Mouse (Mus musculus) stomach, embryonic 16.5 days (tissue): ENCODE results near the gene Khnyn. TPM values are rescaled to one million over a fixed set of nuclear protein-coding genes. Genes with fewer than 3 reads are reported as not detected.
A peak's percentile ranks its signal among the peaks of the same experiment; 100 is the strongest.

Source experiments
- ATAC-seq: fragments of 200-750 bp; cut with Nextera tagmentation; 2 replicates; pipeline ENCODE4 v1.8.0; 2017; ENCODE audit warnings: moderate number of reproducible peaks, moderate TSS enrichment; ENCODE audit not compliant: insufficient read depth, low FRiP score
- H3K27ac ChIP-seq: fragments of 300-500 bp; sonication (generic); 2 replicates; pipeline ENCODE4 v1.5.1; 2014; ENCODE audit warnings: low read length
- H3K27me3 ChIP-seq: fragments of 300-500 bp; sonication (generic); 2 replicates; pipeline ENCODE4 v1.6.1; 2014; ENCODE audit warnings: low read length, control low read depth, mixed read lengths; ENCODE audit not compliant: control insufficient read depth, insufficient read depth
- H3K36me3 ChIP-seq: fragments of 300-500 bp; sonication (generic); 2 replicates; pipeline ENCODE4 v1.6.1; 2014; ENCODE audit warnings: low read length; ENCODE audit not compliant: control insufficient read depth, insufficient read depth
- H3K4me1 ChIP-seq: fragments of 300-500 bp; sonication (generic); 2 replicates; pipeline ENCODE4 v1.6.1; 2014; ENCODE audit warnings: low read length, control low read depth, mixed read lengths; ENCODE audit not compliant: control insufficient read depth, insufficient read depth
- H3K4me2 ChIP-seq: fragments of 300-500 bp; sonication (generic); 2 replicates; pipeline ENCODE4 v1.6.1; 2014; ENCODE audit warnings: low read depth, low read length, mixed read lengths
- H3K4me3 ChIP-seq: fragments of 300-500 bp; sonication (generic); replicated peaks from 2 replicates; pipeline ENCODE4 v1.5.1; 2014; ENCODE audit warnings: mild to moderate bottlenecking, low read length
- H3K9ac ChIP-seq: fragments of 300-500 bp; sonication (generic); 2 replicates; pipeline ENCODE4 v1.6.1; 2014; ENCODE audit warnings: low read length
- H3K9me3 ChIP-seq: fragments of 300-500 bp; sonication (generic); replicated peaks from 2 replicates; pipeline ENCODE4 v1.6.1; 2016; ENCODE audit warnings: low read length, control low read depth; ENCODE audit not compliant: control insufficient read depth
- WGBS: fragments of 180-500 bp; shearing (Covaris S2); extraction: QIAGEN DNeasy Blood & Tissue Kit; methylation state at CpG from one replicate; pipeline ENCODE4 v1.1.7; 2014; 5-methylcytosine and 5-hydroxymethylcytosine counted together
- polyA plus RNA-seq: library from polyadenylated mRNA; unstranded; fragments of >200 nt; fragmentation: Nextera tagmentation; extraction: Ambion mirVana; gene quantifications from 2 replicates; pipeline ENCODE4 v1.2.1, GENCODE M21; 2015

Khnyn gene
- 18.5 and 21.7 TPM in 2 replicates for polyA plus RNA-seq

DNA sequence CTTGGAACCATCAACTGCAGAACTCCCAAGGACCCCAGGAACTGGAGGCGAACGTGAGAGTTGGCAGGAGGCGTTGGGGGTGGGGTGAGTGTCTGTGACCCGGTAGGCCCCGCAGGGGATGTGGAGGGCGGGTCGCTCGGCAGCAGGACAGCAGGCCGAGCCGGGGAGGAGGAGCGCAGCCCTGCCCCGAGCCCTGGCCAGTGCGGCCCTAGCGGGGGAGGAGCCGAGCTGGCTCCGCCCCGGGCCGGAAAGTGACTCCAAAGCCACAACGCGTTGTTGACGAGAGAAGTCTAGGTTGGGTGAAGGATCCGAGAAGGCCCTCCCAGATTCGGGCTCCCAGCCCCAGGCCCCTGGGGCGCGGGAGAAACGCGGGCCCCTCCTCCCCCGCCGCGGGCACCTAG is at the start of gene Khnyn:
Gene Khnyn, plus strand, starts transcription at position 235 of the 401 bp plus-strand sequence.
- ATAC-seq: peak; percentile 94
- Histone ChIP-seq H3K4me3 (peak within 1 kb of the TSS; percentile 75), H3K9me3 (no peaks in the 10 kb centered on the region), H3K36me3 (peaks cover 14% of the 10 kb centered on the region), H3K27me3 (no peaks in the 10 kb centered on the region), H3K27ac (peak within 1 kb of the TSS; percentile 97), H3K4me2 (peak within 1 kb of the TSS; percentile 84), H3K9ac (peak within 1 kb of the TSS; percentile 92), H3K4me1 (peaks cover 22% of the 10 kb centered on the region)
- under 1% methylated on average over 30 of the region's 30 CpGs for WGBS

DNA sequence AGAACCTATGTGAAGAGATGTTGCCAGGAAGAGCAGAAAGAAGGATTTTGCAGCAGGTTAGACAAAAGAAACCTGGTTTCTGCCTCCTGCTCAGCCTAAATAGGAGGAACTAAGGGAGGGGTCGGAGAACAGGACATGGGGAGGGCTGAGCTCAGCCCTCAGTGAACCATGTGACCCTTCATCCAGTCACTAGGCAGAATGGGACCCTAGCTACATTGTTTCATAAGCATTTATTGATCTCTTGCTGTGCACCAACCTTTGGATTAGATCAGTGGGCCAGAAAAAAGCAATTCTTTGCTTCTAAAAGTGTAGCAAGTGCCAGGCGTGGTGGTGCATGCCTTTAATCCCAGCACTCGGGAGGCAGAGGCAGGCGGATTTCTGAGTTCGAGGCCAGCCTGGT is 46.4 kb upstream of the Khnyn start:
- Histone ChIP-seq H3K4me3 (no peak overlapping the region), H3K4me1 (0 out of 2 replicates have a peak, but pooled peaks cover 7% of the 10 kb centered on the region), H3K27me3 (no peaks in the 10 kb centered on the region), H3K9me3 (no peaks in the 10 kb centered on the region), H3K27ac (no peak overlapping the region), H3K9ac (no peak overlapping the region), H3K4me2 (no peak overlapping the region), H3K36me3 (no peaks in the 10 kb centered on the region)
- no peak for ATAC-seq
- WGBS: 85% methylated on average over 5 of the region's 5 CpGs

DNA sequence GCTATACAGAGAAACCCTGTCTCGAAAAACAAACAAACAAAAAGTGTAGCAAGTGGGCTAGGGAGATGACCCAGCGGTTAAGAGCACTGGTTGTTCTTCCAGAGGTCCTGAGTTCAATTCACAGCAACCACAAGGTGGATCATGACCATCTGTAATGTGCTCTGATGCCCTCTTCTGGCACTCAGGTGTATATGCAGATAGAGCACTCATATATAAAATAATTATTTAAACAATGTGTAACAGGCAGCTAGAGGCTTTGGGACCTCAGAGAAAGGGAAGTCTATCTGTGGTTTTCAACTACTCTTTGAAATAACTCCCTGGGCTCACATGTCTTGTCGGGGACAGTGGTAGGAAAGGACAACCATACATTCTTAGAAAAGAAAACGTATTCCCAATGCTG is 46.0 kb upstream of the Khnyn start:
- H3K36me3 ChIP-seq: no peaks in the 10 kb centered on the region
- 0 out of 2 replicates have a peak, but pooled peaks cover 7% of the 10 kb centered on the region for H3K4me1 ChIP-seq
- WGBS: 90% methylated on average over 4 of the region's 4 CpGs
- H3K27ac ChIP-seq: no peak overlapping the region
- no peak for ATAC-seq
- H3K27me3 ChIP-seq: no peaks in the 10 kb centered on the region
- no peaks in the 10 kb centered on the region for H3K9me3 ChIP-seq
- H3K4me2 ChIP-seq: no peak overlapping the region
- H3K9ac ChIP-seq: no peak overlapping the region
- no peak overlapping the region for H3K4me3 ChIP-seq

DNA sequence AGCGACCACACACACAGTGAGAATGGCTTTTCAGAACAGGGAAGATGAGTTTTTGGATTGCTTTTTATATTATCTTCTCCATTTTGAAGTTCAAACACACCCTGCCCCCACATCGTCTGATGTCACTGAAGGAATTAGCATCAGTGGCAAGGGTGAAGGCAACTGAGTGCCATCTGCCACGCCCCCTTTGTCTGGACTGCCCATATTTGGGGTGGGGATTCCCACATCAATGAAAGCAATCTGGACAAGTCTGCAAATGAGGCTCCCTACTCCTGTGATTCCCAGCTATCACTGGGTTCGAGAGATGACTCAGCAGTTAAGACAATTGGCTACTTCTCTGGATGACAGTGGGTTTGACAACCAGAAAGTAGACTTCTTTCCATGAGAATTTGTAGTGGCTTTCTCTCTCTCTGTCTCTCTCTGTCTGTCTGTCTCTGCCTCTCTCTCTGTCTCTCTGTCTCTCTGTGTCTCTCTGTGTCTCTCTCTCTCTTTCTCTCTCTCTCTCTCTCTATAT is 43.8 kb upstream of the Khnyn start:
- Histone ChIP-seq H3K4me1 (no peaks in the 10 kb centered on the region), H3K27ac (no peak overlapping the region), H3K36me3 (no peaks in the 10 kb centered on the region), H3K27me3 (no peaks in the 10 kb centered on the region), H3K9ac (no peak overlapping the region), H3K4me3 (no peak overlapping the region), H3K9me3 (no peaks in the 10 kb centered on the region), H3K4me2 (no peak overlapping the region)
- ATAC-seq: no peak
- WGBS: 55% methylated on average over 4 of the region's 4 CpGs

DNA sequence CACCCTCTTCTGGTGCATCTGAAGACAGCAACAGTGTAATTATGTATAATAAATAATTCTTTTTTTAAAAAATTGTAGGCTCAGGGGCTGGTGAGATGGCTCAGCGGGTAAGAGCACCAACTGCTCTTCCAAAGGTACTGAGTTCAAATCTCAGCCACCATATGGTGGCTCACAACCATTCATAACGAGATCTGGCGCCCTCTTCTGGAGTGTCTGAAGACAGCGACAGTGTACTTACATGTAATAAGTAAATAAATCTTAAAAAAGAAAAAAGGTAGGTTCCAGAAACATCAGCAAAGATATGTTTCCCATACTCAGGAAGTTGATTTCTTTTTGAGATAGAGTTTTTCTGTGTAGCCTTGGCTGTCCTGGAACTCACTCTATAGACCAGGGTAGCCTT is 42.0 kb upstream of the Khnyn start:
- no peak overlapping the region for H3K4me3 ChIP-seq
- no peaks in the 10 kb centered on the region for H3K4me1 ChIP-seq
- no peak overlapping the region for H3K9ac ChIP-seq
- H3K9me3 ChIP-seq: no peaks in the 10 kb centered on the region
- H3K27ac ChIP-seq: no peak overlapping the region
- H3K36me3 ChIP-seq: no peaks in the 10 kb centered on the region
- no peak for ATAC-seq
- WGBS: 75% methylated on average over 4 of the region's 4 CpGs
- no peak overlapping the region for H3K4me2 ChIP-seq
- no peaks in the 10 kb centered on the region for H3K27me3 ChIP-seq

DNA sequence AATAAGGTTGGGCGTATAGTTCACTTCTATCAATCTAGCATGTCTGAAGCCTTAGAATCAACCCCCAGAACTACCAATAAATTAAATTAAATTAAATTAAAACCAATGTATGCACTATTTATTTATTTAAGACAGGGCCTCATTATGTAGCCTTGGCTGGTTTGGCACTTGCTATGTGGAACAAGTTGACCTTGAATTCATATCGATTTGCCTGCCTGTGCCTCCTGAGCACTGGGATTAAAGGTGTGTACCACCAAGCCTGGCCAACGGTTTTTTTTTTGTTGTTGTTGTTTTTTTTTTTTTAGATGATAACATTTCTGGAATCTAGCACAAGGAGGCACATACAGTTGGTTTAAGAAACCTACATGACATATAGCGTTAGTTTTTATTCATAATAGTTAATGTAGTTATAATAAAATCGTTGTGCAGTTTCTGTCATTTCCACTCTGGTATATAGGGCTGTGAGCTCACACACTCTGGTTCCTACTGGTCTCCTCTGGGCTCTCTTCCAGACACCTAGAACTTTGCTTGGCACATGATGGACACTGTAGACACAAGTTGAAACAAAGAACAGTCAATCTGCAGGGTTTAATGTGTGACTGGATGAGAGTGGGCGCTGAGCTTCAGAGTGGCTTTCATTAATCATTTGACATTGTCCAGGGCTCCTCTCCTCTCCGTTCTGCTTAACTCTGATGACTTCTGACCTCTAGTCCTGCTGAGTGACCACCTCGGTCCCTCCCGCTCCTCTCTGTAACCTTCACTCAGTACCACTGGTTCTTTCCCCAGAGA is 39.0 kb upstream of the Khnyn start:
- Histone ChIP-seq H3K36me3 (no peaks in the 10 kb centered on the region), H3K27me3 (no peaks in the 10 kb centered on the region), H3K27ac (no peak overlapping the region), H3K9me3 (no peaks in the 10 kb centered on the region), H3K4me3 (no peak overlapping the region), H3K9ac (no peak overlapping the region), H3K4me2 (no peak overlapping the region), H3K4me1 (no peaks in the 10 kb centered on the region)
- no peak for ATAC-seq
- WGBS: 59% methylated on average over 9 of the region's 9 CpGs

DNA sequence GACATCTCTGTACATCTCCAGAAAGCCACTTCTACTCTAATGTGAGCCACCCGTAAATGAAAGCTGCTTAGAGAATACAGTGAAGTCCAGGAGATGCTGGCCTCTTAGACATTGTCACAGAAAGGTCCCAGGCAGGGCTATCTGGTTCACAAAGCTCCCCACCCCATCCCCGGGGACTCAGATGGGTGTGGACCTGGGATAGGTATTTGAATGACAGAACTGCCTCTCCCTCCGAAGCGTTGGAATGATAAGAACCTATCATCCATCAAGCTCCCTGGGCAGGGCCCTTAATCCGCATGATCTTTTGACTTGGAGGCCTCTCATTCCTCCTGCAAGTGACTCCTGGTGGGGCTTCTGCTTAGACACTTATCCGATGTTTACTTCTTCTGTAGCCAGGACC is 33.9 kb upstream of the Khnyn start:
- ATAC-seq: no peak
- H3K4me3 ChIP-seq: no peak overlapping the region
- WGBS: 47% methylated on average over 6 of the region's 6 CpGs
- H3K36me3 ChIP-seq: no peaks in the 10 kb centered on the region
- H3K9ac ChIP-seq: no peak overlapping the region
- no peak overlapping the region for H3K27ac ChIP-seq
- peaks cover 25% of the 10 kb centered on the region for H3K4me1 ChIP-seq
- no peaks in the 10 kb centered on the region for H3K9me3 ChIP-seq
- no peak overlapping the region for H3K4me2 ChIP-seq
- no peaks in the 10 kb centered on the region for H3K27me3 ChIP-seq

DNA sequence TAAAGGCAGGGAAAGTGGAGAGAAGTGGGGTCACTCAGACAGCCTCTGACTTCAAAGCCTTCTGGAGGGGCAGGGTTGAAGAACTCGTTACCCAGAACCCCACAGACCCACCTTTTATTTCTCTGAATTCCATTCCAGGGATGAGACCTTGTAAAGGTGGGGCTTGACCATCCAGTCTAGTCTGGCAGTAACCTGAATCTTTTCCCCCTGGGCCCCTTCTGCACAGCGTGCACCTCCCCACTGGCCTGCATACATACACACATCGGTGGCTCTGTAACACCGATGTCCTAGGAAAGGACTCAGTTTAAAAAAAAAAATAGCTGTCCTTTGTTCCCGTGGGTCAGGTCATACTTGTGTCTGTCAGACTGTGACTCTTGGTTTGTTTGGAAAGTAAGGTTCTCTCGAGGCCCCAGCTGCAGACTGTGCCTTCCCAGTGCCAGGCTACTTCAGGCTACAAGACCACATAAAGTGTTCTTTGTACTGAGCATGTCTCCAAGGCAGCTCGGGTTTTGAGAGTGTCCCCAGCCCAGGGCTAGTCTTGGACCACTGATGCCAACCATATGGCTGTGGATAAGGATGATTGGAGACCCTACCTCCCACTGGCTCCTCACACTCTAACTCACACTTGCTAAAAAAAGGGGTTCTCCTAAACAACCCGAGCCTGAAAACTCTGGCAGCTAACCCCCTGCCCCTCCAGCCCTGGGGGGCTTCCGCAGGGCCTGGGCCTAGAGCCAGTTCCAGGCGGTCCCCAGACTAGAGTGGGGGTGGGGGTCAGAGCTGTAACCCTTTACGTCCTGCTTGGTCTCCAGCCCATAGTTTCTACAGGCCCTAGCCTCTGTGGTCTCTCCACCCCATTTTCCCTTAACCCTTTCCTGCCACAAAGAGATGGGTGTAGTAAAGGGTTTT is 31.8 kb upstream of the Khnyn start:
- Histone ChIP-seq H3K27ac (peak overlapping the region; percentile 97), H3K4me3 (peak overlapping the region; percentile 73), H3K4me2 (peak overlapping the region; percentile 71), H3K9me3 (no peaks in the 10 kb centered on the region), H3K4me1 (peaks cover 40% of the 10 kb centered on the region), H3K27me3 (no peaks in the 10 kb centered on the region), H3K36me3 (peaks cover 2% of the 10 kb centered on the region; the same call in 1 of the 2 replicates), H3K9ac (peak overlapping the region; percentile 83)
- peak; percentile 61 for ATAC-seq
- WGBS: 5% methylated on average over 11 of the region's 11 CpGs
